Mouse (Mus musculus): ENCODE results near the gene Slc41a2.

Slc41a2 gene

GRCm38 (mm10) chr10:83233967-83234366 is 103.7 kb downstream of the Slc41a2 start:
- no peak for DNase-seq (ENCODE audit: low read depth, low spot score)

DNA sequence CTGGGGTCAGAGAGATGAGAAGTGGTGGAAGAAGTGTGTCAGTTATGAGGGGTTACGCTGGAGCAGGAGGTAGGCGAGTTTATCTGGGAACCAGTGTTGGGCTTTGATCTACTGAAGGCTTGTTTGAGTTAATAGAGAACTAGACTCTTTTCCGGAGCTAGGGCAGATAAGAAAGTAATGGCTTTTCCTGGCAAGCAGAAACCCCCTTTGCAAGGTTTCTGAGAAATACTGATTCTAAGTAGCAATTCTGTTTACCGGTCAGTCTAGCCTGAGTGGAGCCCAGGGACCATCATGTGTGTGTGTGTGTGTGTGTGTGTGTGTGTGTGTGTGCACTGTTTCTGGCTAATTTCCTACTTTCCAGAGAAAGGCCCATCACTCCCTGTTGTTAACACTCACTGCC is 109.1 kb downstream of the Slc41a2 start:
- no peak for DNase-seq (ENCODE audit: low read depth, low spot score)

- peak; percentile 57 for DNase-seq (ENCODE audit: low read depth, low spot score)
Observed at GRCm38 (mm10) chr10:83224999-83225398, 112.7 kb downstream of the Slc41a2 start.

DNA sequence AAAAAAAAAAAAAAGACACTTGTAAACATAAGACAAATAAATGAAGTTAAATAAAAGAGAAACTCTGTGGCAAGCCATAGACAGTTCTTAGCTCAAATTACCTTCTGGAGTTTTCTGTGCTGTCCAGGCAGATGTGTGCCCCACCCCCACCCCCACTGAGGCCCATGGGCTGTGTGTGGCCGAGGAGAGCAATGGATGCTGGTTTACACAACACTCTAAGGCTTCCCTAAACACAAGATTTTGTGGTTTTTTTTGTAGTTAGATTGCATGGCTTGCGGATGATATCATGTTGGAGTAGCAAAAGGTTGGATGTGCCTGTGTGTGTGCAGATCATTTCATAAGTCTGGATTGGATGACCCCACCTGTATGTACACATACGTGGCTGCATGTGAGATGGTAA is 116.8 kb downstream of the Slc41a2 start:
- DNase-seq (ENCODE audit: low read depth, low spot score), result no peak

DNA sequence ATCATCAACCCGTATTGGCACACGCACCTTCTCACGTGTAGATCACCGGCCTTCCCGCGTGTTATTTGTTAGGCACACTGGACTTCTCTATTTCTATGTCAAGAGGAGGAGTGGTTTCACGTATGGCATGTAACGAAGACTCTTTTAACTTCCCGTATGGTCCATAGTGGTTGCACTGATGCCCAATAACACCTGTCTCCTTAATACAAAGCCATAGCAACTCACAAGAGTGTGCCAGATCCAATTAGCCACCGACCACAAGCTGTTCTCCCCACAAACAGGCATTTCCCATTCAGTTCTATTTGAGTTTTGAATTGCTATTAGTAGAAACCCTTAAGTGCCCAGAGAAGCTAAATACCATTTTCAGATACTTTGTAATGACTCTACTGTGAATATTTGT is 117.5 kb downstream of the Slc41a2 start:
- no peak for DNase-seq (ENCODE audit: low read depth, low spot score)

- peak; percentile 79 for DNase-seq (ENCODE audit: low read depth, low spot score)
Observed at GRCm38 (mm10) chr10:83219729-83220128, 118.0 kb downstream of the Slc41a2 start.

DNA sequence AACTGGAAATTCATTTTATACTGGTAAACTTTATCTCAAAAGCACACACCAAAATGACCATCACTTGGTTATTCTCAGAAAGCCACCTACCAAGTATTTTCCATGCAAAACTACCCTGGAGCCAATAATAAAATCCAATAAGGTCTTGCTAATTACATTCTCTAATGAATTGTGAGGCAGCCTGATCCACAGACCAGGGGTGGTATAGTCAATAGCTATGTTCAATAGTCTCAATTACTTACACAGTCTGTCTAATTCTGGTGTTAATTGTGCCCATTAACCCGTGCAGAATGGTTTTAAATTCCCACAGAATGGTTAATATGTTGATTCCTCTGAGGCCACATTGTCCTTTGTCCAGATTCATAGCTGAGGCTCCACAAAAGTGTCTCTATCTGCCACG is 118.9 kb downstream of the Slc41a2 start:
- no peak for DNase-seq (ENCODE audit: low read depth, low spot score)

DNA sequence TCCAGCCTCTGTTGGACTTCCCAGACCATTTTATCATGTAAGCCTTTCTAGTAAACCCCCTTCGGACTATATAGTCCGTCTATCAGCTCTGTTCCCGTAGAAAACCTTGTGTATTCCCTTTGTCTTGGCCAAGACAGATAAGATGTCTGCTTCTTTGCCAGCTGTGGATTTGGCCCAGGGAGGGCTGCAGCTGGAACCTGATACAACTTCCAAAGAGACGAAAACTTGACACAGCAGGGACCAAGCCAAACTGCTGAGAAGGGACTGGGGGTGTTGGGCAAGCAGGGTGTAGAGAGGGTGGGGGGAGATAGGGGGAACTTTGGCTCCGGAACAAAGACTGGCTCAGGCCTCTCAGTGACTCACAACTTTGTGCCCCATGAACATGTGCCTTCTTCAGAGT is 120.4 kb downstream of the Slc41a2 start:
- DNase-seq (ENCODE audit: low read depth, low spot score), result no peak

- no peak for DNase-seq (ENCODE audit: low read depth, low spot score)
Observed at GRCm38 (mm10) chr10:83215559-83215958, 122.1 kb downstream of the Slc41a2 start.

- DNase-seq (ENCODE audit: low read depth, low spot score), result no peak
Observed at GRCm38 (mm10) chr10:83212618-83213017, 125.1 kb downstream of the Slc41a2 start.

- DNase-seq (ENCODE audit: low read depth, low spot score), result no peak
Observed at GRCm38 (mm10) chr10:83210968-83211583, 126.6 kb downstream of the Slc41a2 start.

DNA sequence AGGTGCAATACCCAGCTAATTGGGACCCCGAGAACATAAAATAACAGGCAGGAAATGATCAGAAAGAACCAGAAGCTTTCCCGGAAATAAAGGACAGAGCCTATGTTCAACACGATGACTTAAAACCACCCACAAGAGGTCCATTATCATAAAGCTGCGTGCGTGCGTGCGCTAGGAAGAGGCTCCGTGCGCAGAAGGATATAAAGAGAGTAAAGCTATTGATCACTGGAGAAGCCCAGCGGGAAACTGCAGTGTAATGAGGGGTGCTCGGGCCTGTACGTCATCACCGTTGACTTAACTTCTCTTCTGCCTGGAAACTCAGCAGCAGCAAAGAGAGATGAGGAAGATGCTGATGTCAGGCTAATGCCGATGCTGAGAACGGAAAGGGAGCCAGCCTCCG is 127.6 kb downstream of the Slc41a2 start:
- no peak for DNase-seq (ENCODE audit: low read depth, low spot score)

GRCm38 (mm10) chr10:83209388-83209787 is 128.3 kb downstream of the Slc41a2 start:
- DNase-seq (ENCODE audit: low read depth, low spot score), result no peak

GRCm38 (mm10) chr10:83208436-83208835 is 129.2 kb downstream of the Slc41a2 start:
- no peak for DNase-seq (ENCODE audit: low read depth, low spot score)

DNA sequence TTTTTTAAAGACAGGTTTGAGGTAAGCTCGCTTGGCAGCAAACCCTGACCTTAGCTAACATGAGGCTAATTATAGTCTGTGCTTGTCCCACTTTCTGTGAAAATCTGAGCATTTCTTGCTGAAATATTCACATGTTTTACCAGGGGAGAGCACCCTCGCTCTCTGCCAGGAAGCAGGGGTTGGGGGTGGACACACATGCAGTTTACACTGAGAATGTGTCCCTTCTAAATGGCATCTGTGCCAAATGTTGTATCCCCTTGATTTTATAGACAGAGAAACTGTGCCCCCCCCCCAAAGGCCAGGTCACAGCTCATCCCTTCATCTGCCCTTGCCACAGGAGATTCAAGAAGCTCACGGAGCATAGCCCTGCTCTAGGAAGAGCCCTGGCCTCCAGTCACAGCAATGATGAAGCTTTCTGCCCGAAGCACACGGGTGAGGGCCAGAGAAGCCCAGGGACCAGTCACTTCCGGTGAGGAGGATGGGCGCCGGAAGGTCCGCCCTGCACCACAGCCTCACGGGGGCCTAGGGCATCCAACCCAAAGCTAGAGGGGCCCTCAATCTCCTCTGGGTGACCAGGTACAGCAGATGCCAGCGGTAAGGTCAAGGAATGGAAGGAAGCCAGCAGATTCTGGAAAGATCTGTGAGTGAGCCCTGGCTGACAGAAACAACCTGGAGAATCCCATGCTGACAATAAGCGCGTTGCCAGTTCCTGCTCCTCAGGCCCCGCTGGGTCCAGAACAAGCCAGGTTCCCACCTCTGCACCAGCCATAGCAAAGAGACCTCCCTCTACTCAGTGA is 134.6 kb downstream of the Slc41a2 start:
- no peak for DNase-seq (ENCODE audit: low read depth, low spot score)

DNA sequence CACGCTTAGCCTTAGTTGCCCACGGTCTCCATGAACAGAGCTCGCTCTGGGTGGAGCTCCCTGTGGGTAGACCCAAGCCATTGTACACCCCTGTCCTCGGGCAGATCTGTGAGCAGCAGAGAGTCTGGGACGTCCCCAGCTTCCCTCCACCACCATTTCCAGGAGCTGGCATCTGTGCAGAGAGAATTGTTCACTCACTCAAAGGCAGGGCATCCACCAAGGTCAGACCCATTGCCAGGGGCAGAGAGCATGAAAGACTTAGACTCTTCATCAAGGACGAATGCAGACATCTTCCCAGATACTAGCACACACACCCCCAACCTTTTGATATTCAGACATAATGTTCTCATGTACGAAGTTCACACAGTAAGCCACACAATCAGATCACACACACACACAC is 136.2 kb downstream of the Slc41a2 start:
- no peak for DNase-seq (ENCODE audit: low read depth, low spot score)

- no peak for DNase-seq (ENCODE audit: low read depth, low spot score)
Observed at GRCm38 (mm10) chr10:83199290-83199689, 138.4 kb downstream of the Slc41a2 start.

GRCm38 (mm10) chr10:83198692-83199091 is 139.0 kb downstream of the Slc41a2 start:
- DNase-seq (ENCODE audit: low read depth, low spot score), result no peak

GRCm38 (mm10) chr10:83197690-83198336 is 139.9 kb downstream of the Slc41a2 start:
- DNase-seq (ENCODE audit: low read depth, low spot score), result peak; percentile 75

- no peak for DNase-seq (ENCODE audit: low read depth, low spot score)
Observed at GRCm38 (mm10) chr10:83191982-83192381, 145.7 kb downstream of the Slc41a2 start.

DNA sequence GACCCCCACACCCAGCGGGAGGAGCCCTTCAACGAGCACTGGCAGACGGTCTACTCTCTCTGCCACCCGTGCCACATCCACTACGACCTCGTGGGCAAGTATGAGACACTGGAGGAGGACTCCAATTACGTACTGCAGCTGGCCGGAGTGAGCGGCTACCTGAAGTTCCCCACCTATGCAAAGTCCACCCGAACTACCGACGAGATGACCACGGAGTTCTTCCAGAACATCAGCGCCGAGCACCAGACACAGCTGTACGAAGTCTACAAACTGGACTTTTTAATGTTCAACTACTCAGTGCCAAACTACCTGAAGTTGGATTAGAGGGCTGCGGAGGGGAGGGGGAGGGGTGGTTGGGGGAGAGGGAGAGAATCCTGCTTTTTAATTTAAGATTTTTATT is 146.2 kb downstream of the Slc41a2 start:
- DNase-seq (ENCODE audit: low read depth, low spot score), result no peak

DNA sequence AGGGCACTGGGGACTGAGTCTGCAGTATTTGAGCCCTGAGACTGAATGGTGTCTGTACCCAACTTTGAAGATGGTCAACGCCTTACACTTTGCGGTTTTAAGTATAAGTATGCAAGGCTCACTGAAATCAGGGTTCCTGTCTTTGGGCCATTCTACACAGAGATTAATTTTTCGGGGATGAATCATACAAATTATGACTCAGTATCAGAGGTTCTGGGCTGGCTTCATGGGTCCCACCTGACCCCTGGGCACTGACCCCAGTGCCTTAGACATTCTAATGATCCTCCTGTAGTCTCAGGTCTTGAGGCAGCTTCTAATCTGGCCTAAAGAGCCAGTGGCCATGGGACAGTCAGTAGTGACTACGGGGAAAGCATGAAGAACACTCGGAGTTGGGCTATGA is 148.6 kb downstream of the Slc41a2 start:
- DNase-seq (ENCODE audit: low read depth, low spot score), result no peak

DNA sequence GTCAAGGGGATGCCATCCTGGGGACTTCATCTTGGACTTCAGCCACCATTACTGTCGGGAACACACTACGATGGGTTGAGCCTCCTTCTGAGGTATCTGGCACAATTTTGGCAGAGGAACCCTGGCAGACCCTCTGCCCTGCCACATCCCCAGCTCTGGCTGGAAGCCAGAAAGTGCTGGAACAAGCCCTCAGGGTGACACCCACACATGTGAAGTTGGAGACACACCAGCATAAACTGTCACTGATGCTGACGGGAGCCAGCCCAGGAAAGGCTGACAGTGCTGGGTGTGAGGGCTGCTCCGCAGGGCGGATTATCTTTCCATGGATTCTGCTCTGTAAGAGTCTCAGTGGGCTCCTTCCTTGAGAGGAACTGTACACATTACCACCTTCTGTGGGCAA is 150.7 kb downstream of the Slc41a2 start:
- DNase-seq (ENCODE audit: low read depth, low spot score), result no peak
